Mouse (Mus musculus): ENCODE data around the gene Mars2.

GRCm38 (mm10) chr1:55236487-55236886 is 490 bp upstream of the Mars2 start:
- TF ChIP-seq CTCF (IDR thresholded peaks at IDR 0.05; ENCODE audit: low read depth) (no peak), EP300 (IDR thresholded peaks at IDR 0.05; ENCODE audit: low read depth) (no peak)
